Mouse (Mus musculus): ENCODE data around the gene 9130213A22Rik. TPM values are rescaled to one million over a fixed set of nuclear protein-coding genes. Genes with fewer than 3 reads are reported as not detected.

The 9130213A22Rik gene
- polyA plus RNA-seq, 1 experiment from 2014 or later = 0.41 TPM

DNA sequence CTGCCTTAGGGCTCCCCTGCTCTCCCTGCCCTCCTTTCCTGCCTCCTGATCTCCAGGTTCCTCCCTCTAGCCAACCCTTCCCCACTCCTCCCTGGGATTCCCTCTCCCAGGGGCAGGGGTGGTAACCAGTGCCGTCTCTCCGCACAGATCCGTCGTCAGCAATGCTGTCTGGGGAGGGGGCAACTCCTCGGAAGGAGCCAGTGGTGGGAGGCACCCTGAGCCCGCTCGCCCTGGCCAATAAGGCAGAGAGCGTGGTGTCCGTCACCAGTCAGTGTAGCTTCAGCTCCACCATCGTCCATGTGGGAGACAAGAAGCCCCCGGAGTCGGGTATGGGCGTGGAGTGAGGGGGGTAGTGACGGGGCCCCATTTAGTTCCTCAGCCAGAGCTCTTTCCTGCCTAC lies 17.9 kb downstream of the 9130213A22Rik start:
- Histone ChIP-seq H3K36me3 (peaks cover 91% of the 10 kb centered on the region), H3K9me3 (no peaks in the 10 kb centered on the region), H3K9ac (no peak overlapping the region), H3K27ac (replicated peaks) (no peak overlapping the region), H3K4me1 (peaks cover 17% of the 10 kb centered on the region), H3K4me3 (no peak overlapping the region), H3K27me3 (replicated peaks) (no peaks in the 10 kb centered on the region), H3K4me2 (no peak overlapping the region)
- WGBS = 88% methylated on average over 13 of the region's 14 CpGs
- ATAC-seq (ENCODE audit: extremely low read depth, insufficient number of reproducible peaks, low FRiP score, low TSS enrichment) = no peak

DNA sequence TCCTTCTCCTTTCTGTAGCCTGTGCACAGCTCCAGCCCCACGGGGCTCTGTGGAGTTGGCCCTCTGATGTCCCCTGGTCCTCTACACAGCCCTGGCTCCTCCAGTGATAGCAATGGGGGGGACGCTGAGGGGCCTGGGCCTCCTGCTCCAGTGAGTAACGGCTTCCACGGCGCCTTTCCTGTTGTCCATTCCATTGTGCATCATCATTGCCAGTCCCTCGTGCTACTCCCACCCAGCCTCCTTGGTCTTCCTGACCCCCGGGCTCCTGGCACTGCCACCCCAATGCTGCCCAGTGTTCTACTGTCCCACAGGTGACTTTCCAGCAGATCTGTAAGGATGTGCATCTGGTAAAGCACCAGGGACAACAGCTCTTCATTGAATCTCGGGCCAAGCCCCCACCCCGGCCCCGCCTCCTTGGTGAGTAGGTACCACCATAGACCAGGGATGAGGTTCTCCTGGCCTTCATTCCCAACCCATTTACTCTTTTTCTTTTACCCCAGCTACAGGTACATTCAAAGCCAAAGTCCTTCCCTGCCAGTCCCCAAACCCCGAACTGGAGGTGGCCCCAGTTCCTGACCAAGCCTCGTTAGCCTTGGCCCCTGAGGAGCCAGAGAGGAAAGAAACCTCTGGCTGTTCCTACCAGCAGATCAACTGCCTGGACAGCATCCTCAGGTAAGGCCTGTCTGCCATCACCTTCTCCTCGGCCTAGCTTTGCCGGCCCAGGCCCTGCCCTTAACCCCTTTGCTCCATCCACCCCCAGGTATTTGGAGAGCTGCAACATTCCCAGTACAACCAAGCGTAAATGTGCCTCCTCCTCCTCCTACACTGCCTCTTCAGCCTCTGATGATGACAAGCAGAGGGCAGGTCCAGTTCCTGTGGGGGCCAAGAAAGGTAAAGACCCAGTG lies 18.6 kb downstream of the 9130213A22Rik start:
- Histone ChIP-seq H3K27ac (replicated peaks) (no peak overlapping the region), H3K27me3 (replicated peaks) (no peaks in the 10 kb centered on the region), H3K9me3 (no peaks in the 10 kb centered on the region), H3K4me1 (peaks cover 21% of the 10 kb centered on the region), H3K4me3 (no peak overlapping the region), H3K4me2 (no peak overlapping the region), H3K36me3 (peaks cover 84% of the 10 kb centered on the region), H3K9ac (0 out of 2 replicates have a peak overlapping the region, but pooled peaks have one; percentile 7)
- 91% methylated on average over 15 of the region's 15 CpGs for WGBS
- no peak for ATAC-seq (ENCODE audit: extremely low read depth, insufficient number of reproducible peaks, low FRiP score, low TSS enrichment)

DNA sequence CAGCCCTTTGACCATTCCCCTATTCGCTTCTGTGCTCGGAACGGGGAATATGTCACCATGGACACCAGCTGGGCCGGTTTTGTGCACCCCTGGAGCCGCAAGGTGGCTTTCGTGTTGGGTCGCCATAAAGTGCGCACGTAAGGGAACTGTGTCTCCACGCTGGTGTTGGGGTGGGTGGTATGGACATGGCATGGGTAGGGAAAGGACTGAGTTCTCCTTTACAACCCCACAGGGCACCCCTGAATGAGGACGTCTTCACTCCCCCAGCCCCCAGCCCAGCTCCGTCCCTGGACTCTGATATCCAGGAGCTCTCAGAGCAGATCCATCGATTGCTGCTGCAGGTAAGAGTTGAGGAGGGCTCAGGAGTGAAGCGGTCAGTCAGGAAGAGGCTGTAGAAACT lies 19.3 kb downstream of the 9130213A22Rik start:
- no peak overlapping the region for H3K27ac ChIP-seq (replicated peaks)
- no peaks in the 10 kb centered on the region for H3K27me3 ChIP-seq (replicated peaks)
- H3K4me3 ChIP-seq = no peak overlapping the region
- peaks cover 28% of the 10 kb centered on the region for H3K4me1 ChIP-seq
- peaks cover 77% of the 10 kb centered on the region for H3K36me3 ChIP-seq
- H3K9me3 ChIP-seq = no peaks in the 10 kb centered on the region
- 93% methylated on average over 14 of the region's 14 CpGs for WGBS
- H3K4me2 ChIP-seq = no peak overlapping the region
- no peak overlapping the region for H3K9ac ChIP-seq
- no peak for ATAC-seq (ENCODE audit: extremely low read depth, insufficient number of reproducible peaks, low FRiP score, low TSS enrichment)

DNA sequence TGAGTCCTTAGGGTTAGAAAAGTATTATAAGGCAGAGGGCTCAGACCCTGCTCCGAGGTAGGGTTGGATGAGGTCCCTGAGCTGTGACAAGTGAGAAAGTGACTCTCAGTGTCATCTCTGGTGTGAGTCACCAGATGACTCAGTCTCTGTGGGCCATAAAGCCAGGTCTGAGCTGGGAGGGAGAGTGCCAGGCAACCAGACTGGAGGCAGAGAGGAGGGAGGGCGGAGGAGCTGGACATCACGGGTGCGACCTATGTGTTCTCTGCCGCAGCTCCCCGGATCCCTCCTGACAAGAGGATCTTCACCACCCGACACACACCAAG lies 20.0 kb downstream of the 9130213A22Rik start:
- Histone ChIP-seq H3K4me1 (peaks cover 36% of the 10 kb centered on the region), H3K9me3 (no peaks in the 10 kb centered on the region), H3K27ac (replicated peaks) (no peak overlapping the region), H3K9ac (no peak overlapping the region), H3K27me3 (replicated peaks) (no peaks in the 10 kb centered on the region), H3K4me3 (no peak overlapping the region), H3K4me2 (no peak overlapping the region), H3K36me3 (peaks cover 70% of the 10 kb centered on the region)
- no peak for ATAC-seq (ENCODE audit: extremely low read depth, insufficient number of reproducible peaks, low FRiP score, low TSS enrichment)
- WGBS = 90% methylated on average over 7 of the region's 7 CpGs

DNA sequence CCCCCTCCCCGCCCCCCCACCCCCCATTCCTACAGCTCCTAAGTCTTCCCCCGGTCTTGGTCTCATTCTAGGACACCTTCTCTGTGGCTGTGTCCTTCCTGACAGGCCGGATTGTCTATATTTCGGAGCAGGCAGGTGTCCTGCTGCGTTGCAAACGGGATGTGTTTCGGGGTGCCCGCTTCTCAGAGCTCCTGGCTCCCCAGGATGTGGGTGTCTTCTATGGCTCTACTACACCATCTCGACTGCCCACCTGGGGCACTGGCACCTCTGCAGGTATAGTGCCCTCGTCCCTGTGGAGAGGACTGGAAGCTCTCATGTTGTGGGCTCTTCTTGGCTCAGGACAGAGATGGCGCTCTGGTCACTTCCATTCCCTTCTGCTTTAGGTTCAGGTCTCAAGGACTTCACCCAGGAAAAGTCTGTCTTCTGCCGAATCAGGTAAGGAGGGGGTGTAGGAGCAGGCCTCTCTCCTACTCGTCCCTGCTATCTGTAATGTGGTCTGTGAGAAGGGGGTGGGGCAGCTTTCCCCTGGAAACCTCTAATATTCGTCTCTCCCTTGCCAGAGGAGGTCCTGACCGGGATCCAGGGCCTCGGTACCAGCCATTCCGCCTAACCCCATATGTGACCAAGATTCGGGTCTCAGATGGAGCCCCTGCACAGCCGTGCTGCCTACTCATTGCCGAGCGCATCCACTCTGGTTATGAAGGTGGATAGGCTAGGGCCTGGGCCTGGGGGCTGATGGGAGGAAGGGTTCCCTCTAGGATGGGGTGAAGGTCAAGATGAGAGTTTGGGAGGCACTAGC lies 20.6 kb downstream of the 9130213A22Rik start:
- H3K4me3 ChIP-seq = no peak overlapping the region
- WGBS = 88% methylated on average over 21 of the region's 21 CpGs
- no peaks in the 10 kb centered on the region for H3K9me3 ChIP-seq
- ATAC-seq (ENCODE audit: extremely low read depth, insufficient number of reproducible peaks, low FRiP score, low TSS enrichment) = no peak
- H3K4me2 ChIP-seq = no peak overlapping the region
- H3K27ac ChIP-seq (replicated peaks) = no peak overlapping the region
- peaks cover 64% of the 10 kb centered on the region for H3K36me3 ChIP-seq
- H3K9ac ChIP-seq = 0 out of 2 replicates have a peak overlapping the region, but pooled peaks have one; percentile 24
- no peaks in the 10 kb centered on the region for H3K27me3 ChIP-seq (replicated peaks)
- H3K4me1 ChIP-seq = peaks cover 39% of the 10 kb centered on the region

DNA sequence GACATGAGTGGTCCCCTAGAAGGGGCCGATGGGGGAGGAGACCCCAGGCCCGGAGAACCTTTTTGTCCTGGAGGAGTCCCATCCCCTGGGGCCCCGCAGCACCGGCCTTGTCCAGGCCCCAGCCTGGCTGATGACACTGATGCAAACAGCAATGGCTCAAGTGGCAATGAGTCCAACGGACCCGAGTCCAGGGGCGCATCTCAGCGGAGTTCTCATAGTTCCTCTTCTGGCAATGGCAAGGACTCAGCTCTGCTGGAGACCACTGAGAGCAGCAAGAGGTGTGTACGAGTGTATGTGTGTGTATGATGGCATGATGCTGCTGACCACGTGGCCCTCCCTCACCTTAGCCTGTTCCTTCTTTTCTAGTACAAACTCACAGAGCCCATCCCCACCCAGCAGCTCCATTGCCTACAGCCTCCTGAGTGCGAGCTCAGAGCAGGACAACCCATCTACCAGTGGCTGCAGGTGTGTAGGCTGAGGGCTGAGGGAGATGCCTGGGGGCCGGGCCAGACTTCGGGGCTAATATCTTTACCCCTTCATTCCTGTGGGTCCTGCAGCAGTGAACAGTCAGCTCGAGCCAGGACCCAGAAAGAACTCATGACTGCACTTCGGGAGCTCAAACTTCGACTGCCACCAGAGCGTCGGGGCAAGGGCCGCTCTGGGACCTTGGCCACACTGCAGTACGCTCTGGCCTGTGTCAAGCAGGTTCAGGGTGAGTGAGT lies 21.6 kb downstream of the 9130213A22Rik start:
- 85% methylated on average over 20 of the region's 20 CpGs for WGBS
- Histone ChIP-seq H3K27ac (replicated peaks) (peak overlapping the region; percentile 98), H3K4me2 (peak overlapping the region; percentile 99), H3K36me3 (peaks cover 54% of the 10 kb centered on the region), H3K9me3 (no peaks in the 10 kb centered on the region), H3K27me3 (replicated peaks) (no peaks in the 10 kb centered on the region), H3K4me3 (peak overlapping the region; percentile 71), H3K4me1 (peaks cover 49% of the 10 kb centered on the region), H3K9ac (peak overlapping the region; percentile 89)
- no peak for ATAC-seq (ENCODE audit: extremely low read depth, insufficient number of reproducible peaks, low FRiP score, low TSS enrichment)

DNA sequence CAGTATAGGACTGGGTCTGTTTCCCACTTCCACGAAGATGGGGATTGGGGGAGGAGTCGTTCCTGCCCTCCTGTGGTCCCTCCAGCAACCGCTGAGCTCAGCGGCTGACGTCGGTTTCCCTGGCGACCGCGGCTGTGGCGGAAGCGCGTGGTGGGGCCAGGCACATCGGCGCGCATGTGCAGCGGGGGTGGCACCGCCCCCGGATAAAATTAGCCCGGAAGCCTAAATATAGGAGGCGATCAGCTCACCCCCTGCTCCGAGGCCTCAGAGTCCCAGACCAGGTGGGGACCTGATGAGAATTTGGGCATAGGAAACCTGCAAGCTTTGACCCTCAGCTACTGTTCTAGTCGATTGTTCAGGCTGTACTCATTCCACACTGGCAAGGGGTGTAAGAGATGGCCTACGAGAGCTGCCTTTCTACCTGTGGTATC lies 22.5 kb downstream of the 9130213A22Rik start:
- ATAC-seq (ENCODE audit: extremely low read depth, insufficient number of reproducible peaks, low FRiP score, low TSS enrichment) = peak; percentile 21; the same call in 1 of the 2 replicates
- peak overlapping the region; percentile 98 for H3K27ac ChIP-seq (replicated peaks)
- H3K36me3 ChIP-seq = peaks cover 45% of the 10 kb centered on the region
- H3K4me2 ChIP-seq = peak overlapping the region; percentile 99
- WGBS = under 1% methylated on average over 23 of the region's 23 CpGs
- peak overlapping the region; percentile 71 for H3K4me3 ChIP-seq
- no peaks in the 10 kb centered on the region for H3K27me3 ChIP-seq (replicated peaks)
- H3K4me1 ChIP-seq = peaks cover 54% of the 10 kb centered on the region
- H3K9me3 ChIP-seq = no peaks in the 10 kb centered on the region
- peak overlapping the region; percentile 89 for H3K9ac ChIP-seq

DNA sequence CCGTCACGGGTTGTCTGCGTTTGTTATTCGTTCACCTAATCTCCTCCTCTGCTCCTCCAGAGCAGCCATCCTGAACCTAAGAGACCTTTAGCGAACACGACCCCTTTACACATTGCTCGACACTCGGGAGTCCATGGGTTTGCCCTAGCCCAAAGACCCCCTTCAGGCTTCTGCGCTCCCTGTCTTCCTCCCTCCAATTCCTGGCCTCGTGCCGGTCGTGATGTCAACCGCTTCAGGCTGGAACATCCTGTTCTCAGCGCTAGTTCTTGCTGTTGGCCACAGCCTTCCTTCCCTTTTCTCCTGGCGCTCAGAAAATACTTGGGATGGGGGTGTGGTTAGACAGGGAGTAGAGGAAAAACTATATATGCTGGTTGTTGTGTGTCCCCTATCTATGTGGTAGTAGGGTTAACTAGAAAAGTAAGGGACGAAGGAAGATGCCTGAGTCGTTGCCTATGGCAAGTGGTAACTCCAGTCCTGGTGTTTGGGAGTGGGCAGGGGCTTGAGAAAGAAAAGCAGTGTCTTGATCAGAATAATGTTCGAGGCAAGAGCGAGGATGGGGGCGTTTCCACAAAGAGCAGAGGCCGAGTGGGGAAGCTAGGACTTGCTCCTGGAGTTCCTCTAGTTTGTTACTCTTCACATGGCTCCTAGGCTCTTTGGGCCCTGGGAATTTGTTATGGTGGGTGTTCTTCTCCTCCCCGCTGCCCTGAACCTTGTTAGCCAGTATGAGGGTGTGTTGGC lies 23.0 kb downstream of the 9130213A22Rik start:
- ATAC-seq (ENCODE audit: extremely low read depth, insufficient number of reproducible peaks, low FRiP score, low TSS enrichment) = no peak
- Histone ChIP-seq H3K9ac (peak overlapping the region; percentile 89), H3K27ac (replicated peaks) (peak overlapping the region; percentile 98), H3K4me2 (peak overlapping the region; percentile 99), H3K4me3 (peak overlapping the region; percentile 71), H3K27me3 (replicated peaks) (no peaks in the 10 kb centered on the region), H3K36me3 (peaks cover 40% of the 10 kb centered on the region), H3K9me3 (no peaks in the 10 kb centered on the region), H3K4me1 (peaks cover 56% of the 10 kb centered on the region)
- under 1% methylated on average over 22 of the region's 22 CpGs for WGBS

DNA sequence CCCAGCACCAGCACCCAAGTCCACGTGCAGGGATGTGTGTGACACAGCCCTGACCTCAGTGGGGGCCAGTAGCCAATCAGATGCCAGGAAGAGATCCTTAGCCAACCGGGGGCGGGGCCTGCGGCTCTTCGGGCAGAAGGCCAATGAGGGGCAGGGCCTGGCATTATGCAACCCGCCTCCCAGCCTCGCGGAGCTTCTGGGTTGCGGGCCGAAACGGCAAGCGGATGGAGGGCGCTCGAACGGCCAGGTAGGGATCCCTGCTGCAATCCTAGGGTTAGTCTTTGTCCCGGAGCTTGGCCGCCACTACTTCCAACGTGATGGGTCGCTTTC lies 23.7 kb downstream of the 9130213A22Rik start:
- peak; percentile 55 for ATAC-seq (ENCODE audit: extremely low read depth, insufficient number of reproducible peaks, low FRiP score, low TSS enrichment)

DNA sequence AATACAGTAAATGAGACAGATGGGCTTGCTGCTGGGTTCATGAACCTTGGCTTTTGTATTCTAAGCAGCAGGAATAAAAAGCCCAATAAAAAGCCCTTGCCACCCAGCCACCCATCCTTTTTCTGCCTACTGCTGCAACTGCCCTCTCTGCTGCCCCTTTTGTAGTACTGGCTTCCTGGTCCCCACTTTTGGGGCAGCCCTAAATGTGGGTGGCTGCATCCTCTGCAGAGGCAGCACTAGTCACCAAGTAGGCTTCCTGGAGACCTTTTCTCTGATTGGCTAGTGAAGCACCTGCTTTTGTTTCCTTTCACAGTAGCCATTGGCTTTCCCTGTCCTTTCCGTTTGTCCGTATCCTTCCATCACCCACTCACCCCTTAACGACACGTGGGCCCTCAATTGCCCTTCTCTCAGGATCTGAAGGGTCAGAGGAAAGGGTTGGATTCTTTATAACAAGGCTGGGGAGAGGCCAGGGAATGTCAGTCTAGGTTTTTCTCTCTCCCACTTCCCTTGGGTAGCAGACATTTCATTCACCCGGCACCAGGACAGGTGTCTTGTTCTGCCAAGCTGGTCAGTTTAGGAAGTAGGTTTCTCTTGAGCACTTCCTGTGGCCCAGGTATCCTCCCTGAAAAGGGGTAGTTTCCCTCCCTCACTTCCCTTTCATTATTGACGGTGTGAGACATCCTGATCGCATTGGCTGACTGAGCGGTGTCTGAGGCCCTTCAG lies 24.2 kb downstream of the 9130213A22Rik start:
- H3K27me3 ChIP-seq (replicated peaks) = no peaks in the 10 kb centered on the region
- H3K36me3 ChIP-seq = peaks cover 28% of the 10 kb centered on the region
- H3K9ac ChIP-seq = peak overlapping the region; percentile 89
- no peak for ATAC-seq (ENCODE audit: extremely low read depth, insufficient number of reproducible peaks, low FRiP score, low TSS enrichment)
- H3K27ac ChIP-seq (replicated peaks) = peak overlapping the region; percentile 98
- peak overlapping the region; percentile 99 for H3K4me2 ChIP-seq
- H3K4me1 ChIP-seq = peaks cover 64% of the 10 kb centered on the region
- peak overlapping the region; percentile 71 for H3K4me3 ChIP-seq
- WGBS = 23% methylated on average over 8 of the region's 8 CpGs
- no peaks in the 10 kb centered on the region for H3K9me3 ChIP-seq

More for the DNA sequence above, 23.7 kb downstream of the 9130213A22Rik start:
- Histone ChIP-seq H3K4me3 (peak overlapping the region; percentile 71), H3K9me3 (no peaks in the 10 kb centered on the region), H3K9ac (peak overlapping the region; percentile 89), H3K4me2 (peak overlapping the region; percentile 99), H3K27me3 (replicated peaks) (no peaks in the 10 kb centered on the region), H3K36me3 (peaks cover 33% of the 10 kb centered on the region), H3K4me1 (peaks cover 63% of the 10 kb centered on the region), H3K27ac (replicated peaks) (peak overlapping the region; percentile 98)
- under 1% methylated on average over 19 of the region's 19 CpGs for WGBS
